Mouse (Mus musculus): ENCODE results near the gene Dnah3. TPM values are rescaled to one million over a fixed set of nuclear protein-coding genes. Genes with fewer than 3 reads are reported as not detected.

Gene Dnah3
- polyA plus RNA-seq, 1 experiment from 2014 or later: 0.04 TPM

- WGBS: 66% methylated on average over 4 of the region's 4 CpGs
- ATAC-seq (ENCODE audit: low FRiP score, low TSS enrichment): no peak
Observed at GRCm38 (mm10) chr7:119959091-119959490, 136.0 kb downstream of the Dnah3 start.

GRCm38 (mm10) chr7:119957421-119957820, 137.7 kb downstream of the Dnah3 start:
- Histone ChIP-seq H3K4me3 (replicated peaks; ENCODE audit: low read depth, low read length) (no peak overlapping the region), H3K27ac (replicated peaks; ENCODE audit: low read depth, low read length) (no peak overlapping the region), H3K9me3 (ENCODE audit: control insufficient read depth, low read length) (no peaks in the 10 kb centered on the region), H3K36me3 (ENCODE audit: control insufficient read depth, insufficient read depth, low read length) (no peaks in the 10 kb centered on the region), H3K4me1 (ENCODE audit: control insufficient read depth, insufficient read depth, low read length) (no peaks in the 10 kb centered on the region), H3K4me2 (ENCODE audit: low read length) (no peak overlapping the region), H3K9ac (replicated peaks; ENCODE audit: low read length) (no peak overlapping the region), H3K27me3 (ENCODE audit: control insufficient read depth, insufficient read depth, low read length) (no peaks in the 10 kb centered on the region)
- DNase-seq: no peak
- ATAC-seq (ENCODE audit: low FRiP score, low TSS enrichment): no peak

More at GRCm38 (mm10) chr7:119959091-119959490, 136.0 kb downstream of the Dnah3 start:
- Histone ChIP-seq H3K4me1 (ENCODE audit: control insufficient read depth, insufficient read depth, low read length) (no peaks in the 10 kb centered on the region), H3K27me3 (ENCODE audit: control insufficient read depth, insufficient read depth, low read length) (no peaks in the 10 kb centered on the region), H3K4me2 (ENCODE audit: low read length) (no peak overlapping the region), H3K27ac (replicated peaks; ENCODE audit: low read depth, low read length) (no peak overlapping the region), H3K4me3 (replicated peaks; ENCODE audit: low read depth, low read length) (no peak overlapping the region), H3K9me3 (ENCODE audit: control insufficient read depth, low read length) (no peaks in the 10 kb centered on the region), H3K36me3 (ENCODE audit: control insufficient read depth, insufficient read depth, low read length) (no peaks in the 10 kb centered on the region), H3K9ac (replicated peaks; ENCODE audit: low read length) (no peak overlapping the region)
- DNase-seq: no peak

GRCm38 (mm10) chr7:119954047-119954446, 141.0 kb downstream of the Dnah3 start:
- DNase-seq (no peak), ATAC-seq (ENCODE audit: low FRiP score, low TSS enrichment) (no peak)
- Histone ChIP-seq H3K36me3 (ENCODE audit: control insufficient read depth, insufficient read depth, low read length) (no peaks in the 10 kb centered on the region), H3K4me1 (ENCODE audit: control insufficient read depth, insufficient read depth, low read length) (no peaks in the 10 kb centered on the region), H3K27ac (replicated peaks; ENCODE audit: low read depth, low read length) (no peak overlapping the region), H3K9me3 (ENCODE audit: control insufficient read depth, low read length) (no peaks in the 10 kb centered on the region), H3K4me3 (replicated peaks; ENCODE audit: low read depth, low read length) (no peak overlapping the region), H3K9ac (replicated peaks; ENCODE audit: low read length) (no peak overlapping the region), H3K27me3 (ENCODE audit: control insufficient read depth, insufficient read depth, low read length) (no peaks in the 10 kb centered on the region), H3K4me2 (ENCODE audit: low read length) (no peak overlapping the region)
- WGBS: 89% methylated on average over 1 of the region's 1 CpGs

- WGBS: 65% methylated on average over 2 of the region's 2 CpGs
- Histone ChIP-seq H3K27me3 (ENCODE audit: control insufficient read depth, insufficient read depth, low read length) (no peaks in the 10 kb centered on the region), H3K4me2 (ENCODE audit: low read length) (no peak overlapping the region), H3K9me3 (ENCODE audit: control insufficient read depth, low read length) (no peaks in the 10 kb centered on the region), H3K4me3 (replicated peaks; ENCODE audit: low read depth, low read length) (no peak overlapping the region), H3K36me3 (ENCODE audit: control insufficient read depth, insufficient read depth, low read length) (no peaks in the 10 kb centered on the region), H3K4me1 (ENCODE audit: control insufficient read depth, insufficient read depth, low read length) (no peaks in the 10 kb centered on the region), H3K27ac (replicated peaks; ENCODE audit: low read depth, low read length) (no peak overlapping the region), H3K9ac (replicated peaks; ENCODE audit: low read length) (no peak overlapping the region)
- ATAC-seq (ENCODE audit: low FRiP score, low TSS enrichment) (no peak), DNase-seq (no peak)
Observed at GRCm38 (mm10) chr7:119941569-119941968, 153.5 kb downstream of the Dnah3 start.

GRCm38 (mm10) chr7:119937036-119937435, 158.0 kb downstream of the Dnah3 start:
- 81% methylated on average over 5 of the region's 5 CpGs for WGBS
- no peak for DNase-seq
- no peaks in the 10 kb centered on the region for H3K4me1 ChIP-seq (ENCODE audit: control insufficient read depth, insufficient read depth, low read length)
- H3K9ac ChIP-seq (replicated peaks; ENCODE audit: low read length): no peak overlapping the region
- H3K27ac ChIP-seq (replicated peaks; ENCODE audit: low read depth, low read length): no peak overlapping the region
- H3K4me3 ChIP-seq (replicated peaks; ENCODE audit: low read depth, low read length): no peak overlapping the region
- no peak overlapping the region for H3K4me2 ChIP-seq (ENCODE audit: low read length)
- no peaks in the 10 kb centered on the region for H3K9me3 ChIP-seq (ENCODE audit: control insufficient read depth, low read length)
- no peaks in the 10 kb centered on the region for H3K27me3 ChIP-seq (ENCODE audit: control insufficient read depth, insufficient read depth, low read length)
- no peak for ATAC-seq (ENCODE audit: low FRiP score, low TSS enrichment)
- no peaks in the 10 kb centered on the region for H3K36me3 ChIP-seq (ENCODE audit: control insufficient read depth, insufficient read depth, low read length)

GRCm38 (mm10) chr7:119936321-119936720, 158.8 kb downstream of the Dnah3 start:
- H3K27ac ChIP-seq (replicated peaks; ENCODE audit: low read depth, low read length): no peak overlapping the region
- DNase-seq (no peak), ATAC-seq (ENCODE audit: low FRiP score, low TSS enrichment) (no peak)
- H3K4me3 ChIP-seq (replicated peaks; ENCODE audit: low read depth, low read length): no peak overlapping the region
- H3K9me3 ChIP-seq (ENCODE audit: control insufficient read depth, low read length): no peaks in the 10 kb centered on the region
- H3K36me3 ChIP-seq (ENCODE audit: control insufficient read depth, insufficient read depth, low read length): no peaks in the 10 kb centered on the region
- no peak overlapping the region for H3K4me2 ChIP-seq (ENCODE audit: low read length)
- H3K4me1 ChIP-seq (ENCODE audit: control insufficient read depth, insufficient read depth, low read length): no peaks in the 10 kb centered on the region
- no peak overlapping the region for H3K9ac ChIP-seq (replicated peaks; ENCODE audit: low read length)
- no peaks in the 10 kb centered on the region for H3K27me3 ChIP-seq (ENCODE audit: control insufficient read depth, insufficient read depth, low read length)

- H3K4me2 ChIP-seq (ENCODE audit: low read length): no peak overlapping the region
- WGBS: 68% methylated on average over 2 of the region's 2 CpGs
- no peak for ATAC-seq (ENCODE audit: low FRiP score, low TSS enrichment)
Observed at GRCm38 (mm10) chr7:119928783-119929440, 166.2 kb downstream of the Dnah3 start.

GRCm38 (mm10) chr7:119921054-119921453, 174.0 kb downstream of the Dnah3 start:
- ATAC-seq (ENCODE audit: low FRiP score, low TSS enrichment) (no peak), DNase-seq (no peak)
- H3K27me3 ChIP-seq (ENCODE audit: control insufficient read depth, insufficient read depth, low read length): no peaks in the 10 kb centered on the region
- H3K9me3 ChIP-seq (ENCODE audit: control insufficient read depth, low read length): no peaks in the 10 kb centered on the region
- 85% methylated on average over 4 of the region's 4 CpGs for WGBS
- H3K9ac ChIP-seq (replicated peaks; ENCODE audit: low read length): no peak overlapping the region
- no peak overlapping the region for H3K4me2 ChIP-seq (ENCODE audit: low read length)
- no peaks in the 10 kb centered on the region for H3K4me1 ChIP-seq (ENCODE audit: control insufficient read depth, insufficient read depth, low read length)
- no peak overlapping the region for H3K4me3 ChIP-seq (replicated peaks; ENCODE audit: low read depth, low read length)
- no peak overlapping the region for H3K27ac ChIP-seq (replicated peaks; ENCODE audit: low read depth, low read length)
- H3K36me3 ChIP-seq (ENCODE audit: control insufficient read depth, insufficient read depth, low read length): 0 out of 2 replicates have a peak, but pooled peaks cover 2% of the 10 kb centered on the region

More at GRCm38 (mm10) chr7:119928783-119929440, 166.2 kb downstream of the Dnah3 start:
- DNase-seq: no peak
- H3K4me1 ChIP-seq (ENCODE audit: control insufficient read depth, insufficient read depth, low read length): no peaks in the 10 kb centered on the region
- H3K9me3 ChIP-seq (ENCODE audit: control insufficient read depth, low read length): no peaks in the 10 kb centered on the region
- H3K9ac ChIP-seq (replicated peaks; ENCODE audit: low read length): no peak overlapping the region
- no peak overlapping the region for H3K27ac ChIP-seq (replicated peaks; ENCODE audit: low read depth, low read length)
- H3K4me3 ChIP-seq (replicated peaks; ENCODE audit: low read depth, low read length): no peak overlapping the region
- no peaks in the 10 kb centered on the region for H3K36me3 ChIP-seq (ENCODE audit: control insufficient read depth, insufficient read depth, low read length)
- H3K27me3 ChIP-seq (ENCODE audit: control insufficient read depth, insufficient read depth, low read length): no peaks in the 10 kb centered on the region

GRCm38 (mm10) chr7:119920457-119920856, 174.6 kb downstream of the Dnah3 start:
- WGBS: 69% methylated on average over 2 of the region's 2 CpGs
- H3K36me3 ChIP-seq (ENCODE audit: control insufficient read depth, insufficient read depth, low read length): 0 out of 2 replicates have a peak, but pooled peaks cover 2% of the 10 kb centered on the region
- H3K27me3 ChIP-seq (ENCODE audit: control insufficient read depth, insufficient read depth, low read length): no peaks in the 10 kb centered on the region
- H3K27ac ChIP-seq (replicated peaks; ENCODE audit: low read depth, low read length): no peak overlapping the region
- no peaks in the 10 kb centered on the region for H3K4me1 ChIP-seq (ENCODE audit: control insufficient read depth, insufficient read depth, low read length)
- no peak for DNase-seq
- H3K9me3 ChIP-seq (ENCODE audit: control insufficient read depth, low read length): no peaks in the 10 kb centered on the region
- no peak for ATAC-seq (ENCODE audit: low FRiP score, low TSS enrichment)
- no peak overlapping the region for H3K4me2 ChIP-seq (ENCODE audit: low read length)
- no peak overlapping the region for H3K9ac ChIP-seq (replicated peaks; ENCODE audit: low read length)
- no peak overlapping the region for H3K4me3 ChIP-seq (replicated peaks; ENCODE audit: low read depth, low read length)

Measured in midbrain, embryonic 14.5 days (tissue).